Mouse (Mus musculus) mouse trophoblast stem cell (cell line): ENCODE measurements around the gene Uchl3.

Experiments used
- in situ Hi-C, 2 experiments: fragments of 300-500 bp; cut with MseI, MboI; formaldehyde crosslinking; loops; 2 replicates in 1 of 2; 3 replicates in 1 of 2; pipeline ENCODE4 v1.15.1; 2025

Gene Uchl3

GRCm38 (mm10) chr14:101666536-101666935, 12.8 kb downstream of the Uchl3 start:
- in situ Hi-C loops = no loop called here

- in situ Hi-C loops = no loop called here
Measured at GRCm38 (mm10) chr14:101668626-101669025, 14.9 kb downstream of the Uchl3 start.

DNA sequence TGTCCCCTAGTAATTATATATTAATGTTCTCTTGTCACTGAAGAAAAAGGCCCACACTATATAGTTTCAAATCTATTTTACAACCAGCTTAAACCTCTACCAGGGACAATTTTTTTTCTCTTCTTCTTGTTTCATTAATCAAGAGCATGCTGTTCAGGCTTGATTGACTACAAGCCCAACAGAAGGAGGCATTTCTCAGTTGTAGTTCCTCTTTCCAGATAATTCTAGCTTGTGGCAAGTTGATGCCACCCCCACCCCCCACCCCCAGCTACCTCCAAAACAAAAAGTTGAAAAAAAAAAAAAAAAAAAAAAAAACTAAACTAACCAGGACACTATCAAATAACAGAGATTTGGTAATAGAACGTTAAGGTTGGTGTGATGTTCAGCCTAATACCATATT, 18.5 kb downstream of the Uchl3 start:
- in situ Hi-C loops = no loop called here

GRCm38 (mm10) chr14:101687696-101688095, 33.9 kb downstream of the Uchl3 start:
- in situ Hi-C loops = no loop called here

DNA sequence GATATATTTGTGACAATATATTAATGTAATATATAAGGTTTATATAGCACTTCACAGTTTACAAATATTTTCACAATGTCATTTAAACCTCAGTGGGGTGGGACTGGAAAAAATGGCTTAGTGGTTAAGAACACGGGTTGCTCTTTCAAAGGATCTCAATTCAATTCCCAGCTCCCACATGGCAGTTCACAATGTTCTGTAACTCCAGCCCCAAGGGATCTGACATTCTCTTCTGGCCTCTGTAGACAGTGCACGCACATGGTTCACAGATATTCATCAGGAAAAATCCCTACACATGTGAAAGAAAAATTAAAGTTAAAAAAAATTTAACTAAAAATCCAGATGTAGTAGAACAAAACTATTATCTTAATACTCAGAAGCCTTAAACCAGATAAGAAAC, 34.6 kb downstream of the Uchl3 start:
- in situ Hi-C loops = no loop called here

- in situ Hi-C loops = no loop called here
Measured at GRCm38 (mm10) chr14:101704479-101704878, 50.7 kb downstream of the Uchl3 start.

DNA sequence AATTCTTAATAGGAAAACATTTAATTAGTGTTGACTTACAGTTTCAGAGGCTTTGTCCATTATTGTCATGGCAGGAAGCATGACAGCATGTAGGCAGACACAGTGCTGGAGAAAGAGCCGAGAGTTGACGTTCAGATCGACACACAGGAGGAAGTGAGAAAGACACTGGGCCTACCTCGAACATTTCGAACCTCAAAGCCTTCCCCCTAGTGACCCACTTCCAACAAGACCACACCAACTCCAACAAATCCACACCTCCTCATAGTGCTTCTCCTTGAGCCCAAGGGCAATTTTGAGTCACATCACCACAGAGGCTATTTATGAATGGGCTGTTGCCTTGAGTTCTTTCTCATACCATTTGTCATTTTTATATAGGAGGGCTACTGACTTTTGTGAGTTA, 53.3 kb downstream of the Uchl3 start:
- in situ Hi-C loops = no loop called here

GRCm38 (mm10) chr14:101714414-101714813, 60.6 kb downstream of the Uchl3 start:
- in situ Hi-C loops = no loop called here

- in situ Hi-C loops = no loop called here
Measured at GRCm38 (mm10) chr14:101729237-101729971, 75.6 kb downstream of the Uchl3 start, which contains the start of the genes Gm9922 and Lmo7. Gene Gm9922, minus strand, starts transcription at chr14:101729814. Gene Lmo7, plus strand, starts transcription at chr14:101729957.

DNA sequence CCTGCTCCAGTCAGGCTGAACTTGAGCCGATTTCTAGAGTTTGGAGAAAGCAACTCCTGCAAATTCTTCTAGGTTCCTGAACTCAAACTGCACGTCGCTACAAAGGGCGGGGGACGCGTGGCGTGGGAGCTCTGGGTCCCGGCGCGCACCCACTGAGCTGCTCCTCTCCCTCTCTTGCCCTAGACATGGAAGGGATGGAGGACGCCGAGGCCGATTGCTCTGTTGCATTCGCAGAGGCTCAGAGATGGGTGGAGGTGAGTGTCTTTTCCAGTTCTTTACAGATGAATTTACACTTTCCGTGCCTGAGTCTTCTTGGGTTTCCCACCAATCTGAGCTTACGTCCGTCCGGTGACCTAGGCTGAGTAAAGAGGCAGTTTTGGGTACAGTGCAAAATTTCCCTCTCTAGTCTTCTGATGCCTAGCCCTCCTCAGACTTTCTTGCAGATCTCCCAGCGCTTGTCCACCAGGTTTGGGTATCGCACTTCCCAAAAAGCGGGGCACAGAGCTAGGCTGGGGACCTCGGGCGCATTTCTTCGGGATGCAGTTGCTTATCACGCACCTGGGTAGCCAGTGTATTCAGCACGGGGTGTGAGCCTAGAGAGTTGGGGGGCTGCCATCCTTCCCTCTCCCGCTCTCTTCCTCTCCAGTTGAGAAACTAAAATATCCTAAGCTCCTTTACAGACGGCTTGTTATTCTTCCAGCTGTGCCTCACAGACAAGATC, 76.4 kb downstream of the Uchl3 start:
- in situ Hi-C loops = no loop called here

DNA sequence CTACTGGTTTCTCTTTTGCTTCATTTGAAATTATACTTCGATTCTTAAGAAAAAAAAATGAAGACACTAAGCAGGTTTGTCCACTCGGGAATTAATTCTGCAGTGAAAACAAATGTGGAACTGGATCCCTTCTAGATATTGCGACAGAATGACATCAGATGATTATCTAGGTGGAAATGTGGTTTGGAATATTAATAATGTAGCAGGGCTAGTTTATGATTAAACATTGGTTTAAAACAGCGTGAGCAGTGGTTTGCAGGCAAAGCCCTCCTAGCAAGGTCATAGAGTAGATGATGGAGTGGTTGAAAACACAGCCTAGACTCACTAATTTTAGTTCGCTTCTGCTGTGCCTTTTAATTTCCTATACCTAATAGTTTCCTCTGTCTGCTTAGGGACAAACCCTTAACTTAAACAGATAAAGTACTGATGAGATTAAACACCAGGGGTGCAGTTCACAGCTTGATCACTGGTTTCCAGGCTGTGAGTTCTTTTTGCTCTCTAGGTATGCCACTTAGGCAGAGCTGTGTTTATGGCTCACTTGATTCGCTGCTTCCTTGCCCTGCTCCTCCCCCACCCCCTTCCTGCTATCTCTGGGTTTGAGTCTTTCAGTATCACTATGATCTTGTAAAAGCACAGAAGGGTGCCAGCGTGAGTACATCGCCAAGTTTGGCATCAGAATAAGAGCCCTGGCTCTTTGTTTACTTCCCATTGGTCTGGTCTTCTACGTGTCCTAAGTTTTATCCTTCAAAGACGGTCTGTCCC, 80.0 kb downstream of the Uchl3 start:
- in situ Hi-C loops = no loop called here

GRCm38 (mm10) chr14:101737501-101737900, 83.7 kb downstream of the Uchl3 start:
- in situ Hi-C loops = no loop called here
